Mouse (Mus musculus) embryo, embryonic 10.5 days (tissue): ENCODE measurements around the gene Icam5.
"Not testable (repeated sequence)": the region's sequence is repeated elsewhere in the genome, so short reads cannot be mapped to it uniquely, and the experiment has no call there.

Experiments used
- DNase-seq: peaks from one replicate; pipeline ENCODE4 v3.0.0-alpha.2; 2015; ENCODE audit warnings: low spot score

Gene Icam5

GRCm38 (mm10) chr9:21035586-21035985 is 3.7 kb downstream of the Icam5 start:
- DNase-seq: no peak

GRCm38 (mm10) chr9:21036161-21036560 is 4.3 kb downstream of the Icam5 start:
- no peak for DNase-seq

- no peak for DNase-seq
Observed at GRCm38 (mm10) chr9:21036666-21037065, 4.8 kb downstream of the Icam5 start.

GRCm38 (mm10) chr9:21037481-21037891 is 5.6 kb downstream of the Icam5 start:
- DNase-seq: peak; percentile 38

DNA sequence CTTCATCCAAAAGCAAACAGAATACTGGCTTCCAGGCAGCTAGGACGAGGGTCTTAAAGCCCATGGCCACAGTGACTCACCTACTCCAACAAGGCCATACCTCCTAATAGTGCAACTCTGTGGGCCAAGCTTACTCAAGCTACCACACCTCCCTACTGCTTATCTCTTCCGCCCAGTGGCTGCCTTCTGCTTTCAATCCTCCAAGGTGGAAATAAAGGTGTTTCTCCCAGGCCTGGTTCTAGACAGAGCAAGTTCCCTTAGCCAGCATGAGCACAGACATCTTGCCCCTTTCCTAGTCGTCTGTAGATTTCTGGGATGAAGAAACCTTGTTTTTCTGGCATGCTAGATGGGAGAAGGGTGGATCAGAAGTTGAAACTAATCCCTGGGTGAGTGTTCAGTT is 7.9 kb downstream of the Icam5 start:
- no peak for DNase-seq

- no peak for DNase-seq
Observed at GRCm38 (mm10) chr9:21041308-21041707, 9.4 kb downstream of the Icam5 start.

- no peak for DNase-seq
Observed at GRCm38 (mm10) chr9:21043563-21043962, 11.7 kb downstream of the Icam5 start.

- not testable (repeated sequence) for DNase-seq
Observed at GRCm38 (mm10) chr9:21044785-21045184, 12.9 kb downstream of the Icam5 start.

DNA sequence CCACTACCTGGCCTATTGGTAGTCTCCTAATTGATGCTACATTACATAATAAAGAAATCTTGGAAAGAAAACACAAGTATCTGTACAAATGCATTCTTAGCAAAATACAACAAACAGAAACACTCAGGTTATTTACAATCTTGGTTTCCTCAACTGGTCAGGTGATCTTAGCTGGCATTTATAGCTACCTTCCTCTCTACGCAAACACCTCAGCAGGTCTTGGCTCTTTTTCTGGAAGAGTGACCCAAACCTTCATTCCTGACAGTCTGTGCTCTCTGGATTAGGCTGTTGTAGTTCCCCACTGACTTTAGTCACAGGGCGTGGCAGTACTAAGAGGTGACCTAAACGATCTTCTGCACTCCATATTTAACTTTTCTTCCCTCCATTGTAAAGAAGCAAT is 13.4 kb downstream of the Icam5 start:
- no peak for DNase-seq

DNA sequence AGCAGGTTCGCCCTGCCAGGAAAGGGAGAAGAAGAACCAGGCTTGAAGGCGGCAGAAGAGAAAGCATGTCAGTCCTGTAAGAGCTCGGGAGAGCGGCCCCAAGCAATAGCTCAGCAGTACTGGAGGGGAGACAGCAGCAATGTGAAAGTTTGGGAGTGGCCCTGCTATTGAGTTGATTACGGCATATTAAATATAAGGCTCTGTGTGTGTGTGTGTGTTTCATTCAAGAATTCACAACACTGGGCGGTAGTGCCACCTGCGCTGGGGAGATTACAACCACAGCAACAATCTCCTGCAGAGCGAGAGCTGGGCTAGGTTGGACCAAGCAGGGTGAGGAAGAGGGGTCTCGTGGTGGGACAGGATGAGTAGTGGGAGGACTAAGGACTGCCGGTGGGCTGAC is 19.7 kb downstream of the Icam5 start:
- DNase-seq: no peak

GRCm38 (mm10) chr9:21062928-21063327 is 31.1 kb downstream of the Icam5 start:
- no peak for DNase-seq

GRCm38 (mm10) chr9:21067006-21067684 is 35.3 kb downstream of the Icam5 start, which contains the start of gene Zglp1:
Gene Zglp1, minus strand, starts transcription at chr9:21067093.
- no peak for DNase-seq

DNA sequence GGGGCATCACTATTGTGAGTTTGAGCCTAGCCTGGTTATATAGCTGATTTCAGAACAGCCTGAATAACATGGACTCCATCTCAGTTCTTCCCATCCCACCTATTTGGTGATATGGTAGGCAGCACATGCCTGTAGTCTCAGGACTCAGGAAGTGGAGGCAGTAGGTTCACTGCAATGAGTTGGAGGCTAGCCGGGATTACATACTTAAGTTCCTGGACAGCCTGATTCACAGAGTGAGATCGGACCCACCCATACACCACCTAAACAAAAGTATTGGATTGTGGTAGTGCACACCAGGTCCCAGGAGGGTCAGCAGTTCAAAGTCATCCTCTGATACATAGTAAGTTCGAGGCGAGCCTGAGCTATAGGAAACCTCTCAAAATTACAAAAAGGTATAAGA is 40.8 kb downstream of the Icam5 start:
- DNase-seq: peak; percentile 36

DNA sequence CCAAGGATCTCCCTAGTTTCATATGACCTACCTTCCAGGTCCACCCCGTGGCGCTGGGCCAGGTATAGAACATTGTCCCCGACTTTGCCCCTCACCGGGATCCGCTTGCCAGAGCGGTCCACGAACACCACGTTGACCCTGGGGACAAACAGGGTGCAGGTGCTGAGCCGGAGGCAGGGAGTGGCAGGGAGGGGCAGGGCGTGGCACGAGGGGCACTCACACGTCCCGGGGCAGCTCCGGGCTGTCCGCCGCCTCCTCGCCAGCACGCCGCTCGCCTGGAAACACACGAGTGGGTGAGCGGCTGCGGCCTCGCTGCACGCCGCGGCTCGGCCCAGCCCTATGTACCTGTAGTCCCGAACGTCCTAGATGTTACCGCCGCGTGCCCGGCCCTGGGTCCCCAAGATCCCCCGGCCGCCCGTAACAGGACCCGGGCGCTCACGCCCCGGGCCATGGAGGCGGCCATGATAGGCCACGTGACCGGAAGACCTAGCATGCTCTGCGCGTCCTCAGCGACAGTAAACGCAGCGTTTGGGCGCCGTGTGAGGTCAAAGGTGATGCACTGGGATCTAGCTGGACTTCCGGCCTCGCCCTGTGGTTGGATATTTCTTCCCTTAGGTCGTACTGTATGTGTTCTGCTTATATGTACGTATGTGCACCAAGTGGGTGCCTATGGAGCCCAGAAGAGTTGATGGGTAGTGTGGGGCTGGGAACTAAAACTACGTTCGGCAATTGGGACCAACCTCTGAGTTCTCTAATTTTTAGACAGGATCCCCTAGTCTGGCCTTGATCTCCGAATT is 41.4 kb downstream of the Icam5 start, which contains the start of the genes Gm49373 and Fdx1l:
TSS of gene Gm49373 (minus strand) at position 53 of the 797 bp plus-strand sequence.
TSS of gene Fdx1l (minus strand) at position 571 of the 797 bp plus-strand sequence.
- peak; percentile 96 for DNase-seq

DNA sequence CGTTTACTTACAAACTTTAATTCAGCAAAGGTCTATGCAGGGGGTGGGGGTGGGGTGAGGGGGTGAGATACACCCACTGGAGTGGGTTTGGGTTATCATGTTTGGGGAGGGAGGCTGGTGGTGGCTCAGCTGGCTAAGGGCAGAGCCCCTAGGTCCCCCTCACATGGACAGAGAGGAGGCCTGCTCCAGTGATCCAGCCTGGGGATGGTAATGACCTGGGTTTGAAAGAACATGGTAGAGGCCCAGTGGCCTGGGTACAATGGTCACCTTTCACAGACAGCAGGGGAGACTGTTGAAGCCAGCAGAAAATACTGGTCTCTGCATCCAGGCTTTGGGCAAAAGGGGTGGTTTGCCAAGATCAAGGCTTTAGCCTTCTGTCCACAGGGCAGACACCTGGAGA is 42.3 kb downstream of the Icam5 start:
- no peak for DNase-seq

DNA sequence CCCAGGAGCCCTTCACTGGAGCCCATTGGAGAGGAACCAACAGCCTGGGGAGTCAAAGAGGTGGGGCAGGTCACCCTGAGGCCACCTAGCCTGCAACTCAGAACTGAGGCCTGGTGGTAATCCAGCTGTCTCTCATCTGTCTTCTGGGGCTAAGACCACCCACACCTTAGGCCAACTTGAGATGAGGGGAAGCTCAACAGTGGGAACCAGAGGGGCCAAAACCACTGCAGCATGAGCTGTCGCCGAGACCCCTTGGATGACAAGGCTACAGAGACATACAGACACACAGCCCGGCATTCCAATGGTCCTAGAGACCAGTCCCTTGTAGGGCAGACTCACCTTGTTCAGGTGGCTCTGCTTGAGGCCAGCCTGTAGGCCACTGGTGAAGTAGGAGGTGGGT is 43.8 kb downstream of the Icam5 start:
- no peak for DNase-seq

GRCm38 (mm10) chr9:21081127-21081526 is 49.3 kb downstream of the Icam5 start:
- DNase-seq: no peak

- no peak for DNase-seq
Observed at GRCm38 (mm10) chr9:21083324-21083723, 51.5 kb downstream of the Icam5 start.
